Mouse (Mus musculus) CH12.LX (cell line): ENCODE data around the gene Qprt.

ENCODE experiments used
- BHLHE40 ChIP-seq: IDR thresholded peaks from 2 replicates; pipeline ENCODE4 v1.6.1; 2011; ENCODE audit warnings: mild to moderate bottlenecking, low read depth, low read length, improper control_type of control experiment
- CHD2 ChIP-seq: IDR thresholded peaks from 2 replicates; pipeline ENCODE4 v1.6.1; 2011; ENCODE audit warnings: low read length, improper control_type of control experiment
- CTCF ChIP-seq, 2 experiments: IDR thresholded peaks in 1 of 2; conservative IDR thresholded peaks in 1 of 2; 2 replicates each; pipeline ENCODE4 v1.5.1; 2011 to 2012; ENCODE audit warnings: low read depth in 2 of 2, low read length in 2 of 2, improper control_type of control experiment in 1 of 2, inconsistent platforms in 1 of 2, mild to moderate bottlenecking in 1 of 2, moderate library complexity in 1 of 2
- ELF1 ChIP-seq: IDR thresholded peaks from 2 replicates; pipeline ENCODE4 v1.6.1; 2014; ENCODE audit warnings: low read depth, mild to moderate bottlenecking, inconsistent platforms, low read length, improper control_type of control experiment
- EP300 ChIP-seq: IDR thresholded peaks from 2 replicates; pipeline ENCODE4 v1.6.1; 2011; ENCODE audit warnings: low read length, improper control_type of control experiment
- HCFC1 ChIP-seq: IDR thresholded peaks from 2 replicates; pipeline ENCODE4 v1.6.1; 2012; ENCODE audit warnings: low read depth, mild to moderate bottlenecking, inconsistent platforms, low read length, improper control_type of control experiment
- JUN ChIP-seq: IDR thresholded peaks from 2 replicates; pipeline ENCODE4 v1.6.1; 2011; ENCODE audit warnings: low read depth, mild to moderate bottlenecking, low read length, improper control_type of control experiment, moderate library complexity; ENCODE audit not compliant: insufficient read depth
- MAFK ChIP-seq: IDR thresholded peaks from 2 replicates; pipeline ENCODE4 v1.6.1; 2011; ENCODE audit warnings: low read length, improper control_type of control experiment; ENCODE audit not compliant: insufficient replicate concordance
- NRF1 ChIP-seq: IDR thresholded peaks from 2 replicates; pipeline ENCODE4 v1.6.1; 2014; ENCODE audit warnings: low read depth, mild to moderate bottlenecking, inconsistent platforms, low read length, improper control_type of control experiment, moderate library complexity
- POLR2A ChIP-seq: IDR thresholded peaks from 2 replicates; pipeline ENCODE4 v1.6.1; 2011; ENCODE audit warnings: low read depth, mild to moderate bottlenecking, improper control_type of control experiment, low read length
- TBP ChIP-seq: conservative IDR thresholded peaks from 2 replicates; pipeline ENCODE4 v1.6.1; 2011; ENCODE audit warnings: low read depth, low read length, improper control_type of control experiment
- UBTF ChIP-seq: IDR thresholded peaks from 2 replicates; pipeline ENCODE4 v1.6.1; 2012; ENCODE audit warnings: low read depth, mild to moderate bottlenecking, inconsistent platforms, low read length, improper control_type of control experiment, moderate library complexity
- USF2 ChIP-seq: conservative IDR thresholded peaks from 2 replicates; pipeline ENCODE4 v1.6.1; 2011; ENCODE audit warnings: low read depth, low read length, improper control_type of control experiment
- ZKSCAN1 ChIP-seq: IDR thresholded peaks from 2 replicates; pipeline ENCODE4 v1.6.1; 2012; ENCODE audit warnings: low read depth, inconsistent platforms, low read length, improper control_type of control experiment, borderline replicate concordance

GRCm38 (mm10) chr7:127088901-127089845, 32.9 kb downstream of the Qprt start:
- no peak for TF ChIP-seq CTCF (conservative IDR thresholded peaks at IDR 0.05 in 1 of 2, IDR thresholded peaks at IDR 0.05 in 1 of 2; ENCODE audit: low read depth in 2 of 2, low read length in 2 of 2)
- TF ChIP-seq EP300, result no peak
- no peak for TF ChIP-seq ZKSCAN1
- no peak for TF ChIP-seq NRF1
- TF ChIP-seq TBP, result no peak
- no peak; the same call in 1 of the 2 replicates for TF ChIP-seq CHD2
- TF ChIP-seq POLR2A, result no peak
- no peak for TF ChIP-seq JUN
- TF ChIP-seq UBTF, result no peak
- TF ChIP-seq HCFC1, result peak; percentile 33; the same call in 1 of the 2 replicates
- TF ChIP-seq ELF1, result no peak
- no peak for TF ChIP-seq USF2
- TF ChIP-seq BHLHE40, result 0 out of 2 replicates have a peak, but pooled peaks have one; percentile 20
- TF ChIP-seq MAFK, result no peak
